Mouse (Mus musculus): Measurements from ENCODE around the gene Ralb.

GRCm38 (mm10) chr1:119456671-119457527 is 47.7 kb downstream of the Ralb start:
- no peak for TF ChIP-seq CTCF (IDR thresholded peaks at IDR 0.05; ENCODE audit: control insufficient read depth, insufficient read depth, insufficient replicate concordance, low read depth, low read length)
- no peak for TF ChIP-seq POLR2A (IDR thresholded peaks at IDR 0.05; ENCODE audit: control insufficient read depth, low read depth, low read length)

Data from testis, adult 2 months (tissue).